ENCODE assay signal across 12 mouse cellular contexts in genomic region chr12:110436638-110437366, GRCm38 (mm10). TPM values are rescaled to one million over a fixed set of nuclear protein-coding genes. Genes with fewer than 3 reads are reported as not detected.
DNase-seq lines count a peak whose midpoint lies in the region; TF ChIP-seq lines count a peak whose summit lies in the region.
"Had no signal": no experiment of that assay in that cellular context is flagged by ENCODE, and none has a peak within 500 bp of the region (broad histone marks: within the 10 kb centered on the region; RNA-seq: fewer than 3 reads in every experiment).

No protein-coding gene starts in this region.

- H3K27ac ChIP-seq in kidney, adult 2 months (ENCODE audit: insufficient read depth, low read depth, low read length), result no peak overlapping the region
- H3K27ac ChIP-seq: heart, embryonic 13.5 days; hindbrain, postnatal 0 days; limb, embryonic 12.5 days had no signal

- no peaks in the 10 kb centered on the region for H3K36me3 ChIP-seq in kidney, adult 2 months (ENCODE audit: control insufficient read depth, insufficient read depth, low read length)
- H3K36me3 ChIP-seq: heart, embryonic 13.5 days; limb, embryonic 12.5 days had no signal

- WGBS in kidney, adult 2 months, result 31% methylated on average over 9 of the region's 9 CpGs

- no peak for TF ChIP-seq POLR2A in kidney, adult 2 months (IDR thresholded peaks at IDR 0.05; ENCODE audit: low read depth, low read length)

- 0 out of 2 replicates have a peak, but pooled peaks cover 3% of the 10 kb centered on the region for H3K4me1 ChIP-seq in kidney, adult 2 months (ENCODE audit: control insufficient read depth, insufficient read depth, low read length)

- peak; percentile 30 for DNase-seq in kidney, adult 2 months
- DNase-seq in kidney, adult 11 months, result no peak
- peak; percentile 42 for DNase-seq in NIH3T3 (ENCODE audit: low read depth)
- DNase-seq in kidney, postnatal 25 days, result peak; percentile 23 to 68
- peak; percentile 44 to 71 for DNase-seq in natural killer cell, adult 2 months (ENCODE audit: low spot score in 2 of 2)
- no peak for DNase-seq in gastrocnemius, postnatal 10 days
- no peak for DNase-seq in spleen, postnatal 36 days (ENCODE audit: low spot score in 2 of 2)
- no peak for DNase-seq in embryo, embryonic 11 days
- DNase-seq: right cerebral cortex, postnatal 25 days had no signal

- H3K4me3 ChIP-seq in kidney, adult 2 months (ENCODE audit: insufficient read depth, low read depth, low read length), result no peak overlapping the region
- H3K4me3 ChIP-seq: heart, embryonic 13.5 days; limb, embryonic 12.5 days had no signal

- no peak for TF ChIP-seq CTCF in kidney, adult 2 months (conservative IDR thresholded peaks at IDR 0.05; ENCODE audit: insufficient read depth, insufficient read length, low read depth, low read length)

- H3K27me3 ChIP-seq in kidney, adult 2 months (replicated peaks; ENCODE audit: control insufficient read depth, insufficient read depth, low read length), result no peaks in the 10 kb centered on the region

RNA-seq across cellular contexts. Expression of gene Ppp2r5c, which starts 10.1 kb away (rescaled TPM):
- polyA plus RNA-seq in kidney, adult 2 months (2012; rRNA removed), result 29.9 and 41.3 TPM in 2 replicates
- 10 to 100 TPM; 69.5 to 75.7 TPM for total RNA-seq in gastrocnemius, postnatal 10 days (2021)

Comparison
In these comparisons a context has a peak if more than half of its experiments do, and no peak if none do; other contexts are left out.
1. DNase-seq: peak in kidney, adult 2 months (single experiment), NIH3T3 (single experiment), kidney, postnatal 25 days (2 of 2) and natural killer cell, adult 2 months (2 of 2); none in kidney, adult 11 months (single experiment), gastrocnemius, postnatal 10 days (single experiment), spleen, postnatal 36 days (0 of 2) and embryo, embryonic 11 days (single experiment).